Mouse (Mus musculus) embryonic facial prominence, embryonic 15.5 days (tissue): ENCODE results near the gene Nkx2-9. TPM values are rescaled to one million over a fixed set of nuclear protein-coding genes. Genes with fewer than 3 reads are reported as not detected.

ENCODE experiments used
- ATAC-seq: fragments of 200-750 bp; cut with Nextera tagmentation; 2 replicates; pipeline ENCODE4 v1.8.0; 2017; ENCODE audit warnings: low read depth, moderate TSS enrichment; ENCODE audit not compliant: insufficient number of reproducible peaks, low FRiP score, low TSS enrichment
- H3K27ac ChIP-seq: fragments of 300-500 bp; sonication (generic); replicated peaks from 2 replicates; pipeline ENCODE4 v1.5.1; 2015; ENCODE audit warnings: mild to moderate bottlenecking, inconsistent platforms
- H3K27me3 ChIP-seq: fragments of 300-500 bp; sonication (generic); 2 replicates; pipeline ENCODE4 v1.6.1; 2015; ENCODE audit warnings: inconsistent platforms
- H3K36me3 ChIP-seq: fragments of 300-500 bp; sonication (generic); 2 replicates; pipeline ENCODE4 v1.6.1; 2015; ENCODE audit warnings: mild to moderate bottlenecking, inconsistent platforms
- H3K4me1 ChIP-seq: fragments of 300-500 bp; sonication (generic); 2 replicates; pipeline ENCODE4 v1.6.1; 2015; ENCODE audit warnings: inconsistent platforms
- H3K4me2 ChIP-seq: fragments of 300-500 bp; sonication (generic); replicated peaks from 2 replicates; pipeline ENCODE4 v1.6.1; 2015; ENCODE audit warnings: mild to moderate bottlenecking, inconsistent platforms
- H3K4me3 ChIP-seq: fragments of 300-500 bp; sonication (generic); replicated peaks from 2 replicates; pipeline ENCODE4 v1.5.1; 2015; ENCODE audit warnings: mild to moderate bottlenecking, inconsistent platforms
- H3K9ac ChIP-seq: fragments of 300-500 bp; sonication (generic); 2 replicates; pipeline ENCODE4 v1.6.1; 2015; ENCODE audit warnings: inconsistent platforms
- H3K9me3 ChIP-seq: fragments of 300-500 bp; sonication (generic); replicated peaks from 2 replicates; pipeline ENCODE4 v1.6.1; 2016; ENCODE audit warnings: inconsistent platforms
- WGBS: fragments of 180-500 bp; shearing (Covaris S2); methylation state at CpG from one replicate; pipeline ENCODE4 v1.1.7; 2015; 5-methylcytosine and 5-hydroxymethylcytosine counted together
- polyA plus RNA-seq: library from polyadenylated mRNA; unstranded; fragments of >200 nt; fragmentation: Nextera tagmentation; extraction: Ambion mirVana; gene quantifications from 2 replicates; pipeline ENCODE4 v1.2.1, GENCODE M21; 2015

Gene Nkx2-9
- polyA plus RNA-seq, result not detected in 2 replicates

DNA sequence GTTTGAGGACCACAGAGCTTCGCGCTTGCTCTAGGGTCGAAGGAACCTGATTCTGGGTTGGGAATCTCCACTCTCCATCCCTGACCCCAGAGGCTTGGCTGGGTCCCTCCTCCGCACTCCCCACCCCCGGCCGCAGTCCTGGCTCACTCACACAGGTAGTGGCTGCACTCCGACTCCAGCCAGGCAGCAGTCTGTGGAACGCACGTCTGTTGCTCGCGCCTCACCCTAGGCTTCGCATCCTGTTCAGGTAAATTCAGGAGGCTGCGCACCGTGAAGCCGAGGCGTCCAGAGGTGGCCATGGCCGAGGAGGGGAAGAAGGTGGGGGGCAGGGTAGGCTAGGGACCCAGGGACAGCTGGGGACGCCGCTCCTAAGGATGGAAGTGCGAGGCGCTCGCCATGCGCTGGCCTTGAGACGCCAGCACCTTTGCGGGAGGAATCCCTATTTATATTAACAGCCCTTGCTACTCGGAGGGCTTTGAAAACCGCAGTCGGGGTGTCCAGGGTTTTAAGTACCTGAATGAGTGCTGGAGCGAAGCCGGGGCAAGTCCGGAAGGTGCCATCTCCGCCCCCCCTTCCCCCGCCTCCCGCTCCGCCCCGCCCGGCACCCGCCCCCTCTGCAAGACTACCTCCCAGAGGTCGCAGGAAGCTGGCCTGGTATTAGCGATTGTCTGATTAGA, at the start of gene Nkx2-9:
Gene Nkx2-9, minus strand, starts transcription at position 524 of the 677 bp plus-strand sequence.
- peaks cover 18% of the 10 kb centered on the region for H3K4me1 ChIP-seq
- no peak for ATAC-seq
- H3K27ac ChIP-seq, result no peak within 1 kb of the TSS
- no peaks in the 10 kb centered on the region for H3K36me3 ChIP-seq
- under 1% methylated on average over 39 of the region's 40 CpGs for WGBS
- H3K9ac ChIP-seq, result no peak within 1 kb of the TSS
- peak within 1 kb of the TSS; percentile 38 for H3K4me3 ChIP-seq
- H3K9me3 ChIP-seq, result no peaks in the 10 kb centered on the region
- peak within 1 kb of the TSS; percentile 67 for H3K4me2 ChIP-seq
- peaks cover 90% of the 10 kb centered on the region for H3K27me3 ChIP-seq

DNA sequence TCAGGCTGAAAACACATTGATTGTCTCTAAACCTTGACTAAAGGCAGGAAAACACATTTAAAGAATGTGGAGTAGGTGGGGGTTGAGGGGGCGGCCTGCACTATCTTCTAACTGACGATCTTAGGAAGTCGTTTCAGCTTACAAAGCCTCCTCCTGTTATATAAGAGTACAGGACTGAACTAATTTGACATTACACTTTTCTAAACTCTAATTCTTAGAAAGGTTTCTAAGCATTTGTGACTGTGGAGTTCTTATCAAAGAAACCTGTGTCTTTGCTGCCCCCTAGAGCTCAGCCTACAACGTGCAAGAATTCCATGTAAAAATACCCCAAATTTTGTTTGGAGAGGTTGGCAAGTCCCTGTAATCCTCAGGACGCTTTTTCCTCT, 24.1 kb upstream of the Nkx2-9 start:
- H3K27me3 ChIP-seq, result no peaks in the 10 kb centered on the region
- no peak overlapping the region for H3K27ac ChIP-seq
- WGBS, result 6% methylated on average over 5 of the region's 5 CpGs
- no peak overlapping the region for H3K9ac ChIP-seq
- H3K9me3 ChIP-seq, result no peaks in the 10 kb centered on the region
- peak overlapping the region; percentile 21 for H3K4me3 ChIP-seq
- peak overlapping the region; percentile 48 for H3K4me2 ChIP-seq
- H3K36me3 ChIP-seq, result no peaks in the 10 kb centered on the region
- no peaks in the 10 kb centered on the region for H3K4me1 ChIP-seq
- ATAC-seq, result no peak

DNA sequence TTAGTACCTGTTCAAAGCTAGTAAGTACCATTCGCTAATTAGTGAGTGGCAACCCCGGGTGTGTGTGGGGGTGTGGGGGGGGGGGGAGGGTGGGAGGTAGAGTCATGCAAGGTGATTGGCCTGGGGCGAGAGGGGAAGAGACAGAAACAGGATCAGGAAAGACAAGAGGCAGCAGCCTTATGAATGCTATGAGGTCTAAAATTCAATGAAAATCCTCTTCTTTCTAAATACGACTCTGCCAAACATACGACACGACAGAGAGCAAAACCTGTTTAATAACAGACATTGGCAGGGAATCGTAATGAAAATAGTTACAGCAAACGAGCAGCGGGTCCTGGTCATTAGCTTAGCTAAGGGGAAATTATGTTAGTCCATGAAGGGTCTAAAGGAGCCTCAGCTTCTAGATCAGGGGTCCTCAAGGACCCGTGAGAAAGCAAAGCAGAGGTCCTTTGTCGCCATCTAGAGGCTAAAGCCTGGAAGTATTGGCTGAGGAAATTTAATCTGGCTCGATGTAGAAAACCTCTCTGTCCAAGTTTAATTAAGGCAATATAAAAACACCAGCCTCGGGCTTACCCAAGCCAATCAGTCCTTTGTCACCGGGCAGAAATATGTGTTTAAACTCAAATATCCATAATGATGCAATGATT, 23.6 kb upstream of the Nkx2-9 start:
- Histone ChIP-seq H3K4me1 (no peaks in the 10 kb centered on the region), H3K4me3 (peak overlapping the region; percentile 21), H3K4me2 (peak overlapping the region; percentile 48), H3K9me3 (no peaks in the 10 kb centered on the region), H3K27me3 (no peaks in the 10 kb centered on the region), H3K36me3 (no peaks in the 10 kb centered on the region), H3K27ac (no peak overlapping the region), H3K9ac (no peak overlapping the region)
- ATAC-seq, result no peak
- 16% methylated on average over 14 of the region's 14 CpGs for WGBS

DNA sequence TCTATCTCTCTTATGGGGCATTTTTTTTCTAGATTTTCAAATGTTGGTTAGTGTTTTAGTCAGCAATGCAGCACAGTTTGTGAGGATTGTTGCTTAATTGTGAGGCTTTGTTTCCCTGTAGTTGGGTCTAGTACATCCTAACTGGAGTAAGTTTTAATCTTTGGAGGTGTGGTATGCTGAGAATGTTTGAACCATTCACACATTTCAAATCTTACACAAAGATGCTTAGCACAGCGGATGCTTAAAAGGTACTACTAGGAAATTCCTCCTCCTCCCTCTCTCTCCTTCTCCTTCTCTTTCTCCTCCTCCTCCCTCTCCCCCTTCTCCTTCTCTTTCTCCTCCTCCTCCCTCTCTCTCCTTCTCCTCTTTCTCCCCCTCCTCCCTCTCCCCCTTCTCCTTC, 3.0 kb upstream of the Nkx2-9 start:
- no peak overlapping the region for H3K9ac ChIP-seq
- no peak for ATAC-seq
- no peaks in the 10 kb centered on the region for H3K9me3 ChIP-seq
- H3K4me1 ChIP-seq, result peaks cover 18% of the 10 kb centered on the region
- H3K36me3 ChIP-seq, result no peaks in the 10 kb centered on the region
- peaks cover 79% of the 10 kb centered on the region for H3K27me3 ChIP-seq
- 10% methylated on average over 1 of the region's 1 CpGs for WGBS
- no peak overlapping the region for H3K4me3 ChIP-seq
- H3K4me2 ChIP-seq, result no peak overlapping the region
- no peak overlapping the region for H3K27ac ChIP-seq

DNA sequence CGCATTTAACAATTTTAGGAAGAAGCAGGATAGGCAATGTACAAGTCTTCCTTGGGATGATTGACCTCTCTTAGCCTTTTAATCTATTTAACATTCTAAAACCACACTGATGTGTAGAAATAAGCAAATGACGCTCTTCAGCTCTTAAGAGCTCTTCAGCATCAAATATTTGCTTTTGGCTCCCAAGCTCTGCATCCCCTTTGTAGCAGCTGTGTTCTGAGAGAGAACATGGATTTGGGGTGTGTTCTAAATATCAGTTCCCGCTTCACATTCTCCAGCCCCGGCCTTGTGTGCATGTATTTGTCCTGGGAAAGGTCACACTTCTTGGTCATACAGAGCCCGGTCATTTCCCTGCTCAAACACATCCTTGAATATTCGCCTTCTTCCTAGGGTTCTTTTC, 2.3 kb upstream of the Nkx2-9 start:
- WGBS, result 8% methylated on average over 6 of the region's 6 CpGs
- Histone ChIP-seq H3K4me2 (no peak overlapping the region), H3K27me3 (peaks cover 81% of the 10 kb centered on the region), H3K9me3 (no peaks in the 10 kb centered on the region), H3K27ac (no peak overlapping the region), H3K36me3 (no peaks in the 10 kb centered on the region), H3K4me1 (peaks cover 18% of the 10 kb centered on the region), H3K4me3 (no peak overlapping the region), H3K9ac (no peak overlapping the region)
- no peak for ATAC-seq

DNA sequence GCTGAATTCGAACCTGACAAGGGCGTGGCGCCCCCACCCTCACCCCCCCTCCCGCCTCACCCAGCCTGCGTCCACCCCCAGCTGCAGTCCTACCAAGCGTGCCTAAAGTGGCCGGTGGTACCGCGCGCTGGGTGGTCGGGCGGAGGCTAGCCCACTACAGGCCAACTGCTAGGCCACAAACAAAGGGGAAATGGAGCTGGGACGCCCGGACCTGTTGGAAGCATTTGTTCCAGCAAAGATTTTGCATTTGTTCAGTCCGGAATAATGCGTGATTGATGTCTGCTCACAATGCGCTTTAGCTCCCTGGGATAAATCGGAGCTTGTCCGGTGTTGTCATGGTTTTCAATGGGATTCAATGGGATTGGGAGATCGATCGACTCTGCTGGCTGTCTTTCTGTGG, 1.4 kb upstream of the Nkx2-9 start:
- peaks cover 86% of the 10 kb centered on the region for H3K27me3 ChIP-seq
- no peaks in the 10 kb centered on the region for H3K36me3 ChIP-seq
- H3K4me3 ChIP-seq, result no peak overlapping the region
- no peak overlapping the region for H3K27ac ChIP-seq
- WGBS, result 3% methylated on average over 21 of the region's 21 CpGs
- no peak overlapping the region for H3K9ac ChIP-seq
- no peaks in the 10 kb centered on the region for H3K9me3 ChIP-seq
- ATAC-seq, result no peak
- H3K4me2 ChIP-seq, result no peak overlapping the region
- peaks cover 18% of the 10 kb centered on the region for H3K4me1 ChIP-seq

DNA sequence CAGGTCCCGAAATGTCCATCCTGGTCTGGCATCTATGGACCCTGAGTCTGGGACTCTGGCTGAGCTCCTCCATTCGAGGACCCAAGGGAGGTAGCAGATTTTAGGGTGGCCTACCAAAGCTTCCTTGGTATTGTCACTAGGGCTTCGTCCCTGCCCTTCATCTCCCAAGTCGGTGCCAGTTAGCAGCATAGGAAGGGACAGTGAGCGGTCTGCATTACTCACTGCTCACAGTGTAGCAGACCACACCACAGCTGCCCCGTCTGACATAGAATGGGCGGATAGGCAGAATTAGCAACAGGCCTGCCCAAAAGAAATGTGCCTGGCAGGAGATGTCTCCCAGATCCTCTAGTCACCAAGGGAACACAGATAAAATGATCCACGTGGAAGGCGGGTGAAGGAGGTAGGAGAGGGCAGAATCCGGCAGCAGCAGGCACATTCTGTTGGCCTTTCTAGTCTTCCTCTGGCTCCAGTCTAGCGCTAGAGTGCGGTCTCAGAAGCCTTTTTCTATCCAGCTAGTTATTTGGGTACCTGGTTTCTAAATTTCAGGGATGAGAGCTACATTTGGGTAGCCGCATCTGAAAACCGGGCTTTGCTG, 929 bp upstream of the Nkx2-9 start:
- Histone ChIP-seq H3K4me2 (no peak overlapping the region), H3K27ac (no peak overlapping the region), H3K4me1 (peaks cover 18% of the 10 kb centered on the region), H3K36me3 (no peaks in the 10 kb centered on the region), H3K9ac (no peak overlapping the region), H3K4me3 (no peak overlapping the region), H3K27me3 (peaks cover 88% of the 10 kb centered on the region), H3K9me3 (no peaks in the 10 kb centered on the region)
- ATAC-seq, result no peak
- 4% methylated on average over 14 of the region's 14 CpGs for WGBS

DNA sequence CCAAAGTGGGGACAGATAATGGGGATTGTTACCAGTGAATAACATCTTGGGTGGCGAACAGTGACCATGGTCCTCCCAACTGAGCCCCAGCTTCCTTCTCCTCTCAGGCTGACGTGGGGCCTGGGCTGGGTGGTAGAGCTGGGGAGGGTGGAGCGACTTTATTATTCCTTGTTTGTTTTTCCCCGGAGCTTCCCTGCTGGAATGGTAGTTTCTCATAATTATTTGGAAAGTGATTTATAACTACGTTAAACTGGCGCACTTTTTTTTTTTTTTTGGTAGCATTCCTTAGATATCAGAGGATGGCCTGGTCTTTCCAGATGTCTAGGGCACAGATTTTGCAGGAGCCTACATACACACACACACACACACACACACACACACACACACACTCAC, 350 bp upstream of the Nkx2-9 start:
- Histone ChIP-seq H3K4me1 (peaks cover 18% of the 10 kb centered on the region), H3K4me2 (peak overlapping the region; percentile 42), H3K27ac (no peak overlapping the region), H3K27me3 (peaks cover 90% of the 10 kb centered on the region), H3K9me3 (no peaks in the 10 kb centered on the region), H3K36me3 (no peaks in the 10 kb centered on the region), H3K4me3 (peak overlapping the region; percentile 22), H3K9ac (no peak overlapping the region)
- 1% methylated on average over 6 of the region's 6 CpGs for WGBS
- ATAC-seq, result no peak

DNA sequence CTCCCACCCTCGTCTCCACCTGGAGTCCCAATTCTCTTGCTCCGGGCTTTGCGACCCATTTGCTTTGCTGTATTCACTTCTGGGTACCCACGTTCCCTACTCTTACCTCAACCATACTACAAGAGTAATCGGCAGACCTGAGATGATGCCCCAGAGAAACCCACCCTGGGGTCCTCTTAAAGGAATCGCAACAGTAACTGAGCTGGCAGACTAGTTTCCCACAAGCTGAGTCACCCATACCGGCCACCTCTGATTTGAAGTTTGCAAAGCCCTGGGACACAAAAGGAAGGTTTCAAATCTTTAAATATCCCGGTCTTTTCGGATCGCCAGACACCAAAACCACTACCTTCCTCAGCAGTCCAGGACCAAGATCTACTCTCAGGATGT, 742 bp downstream of the Nkx2-9 start:
- no peak overlapping the region for H3K9ac ChIP-seq
- H3K4me1 ChIP-seq, result peaks cover 18% of the 10 kb centered on the region
- ATAC-seq, result no peak
- no peaks in the 10 kb centered on the region for H3K36me3 ChIP-seq
- H3K27me3 ChIP-seq, result peaks cover 92% of the 10 kb centered on the region
- 2% methylated on average over 10 of the region's 10 CpGs for WGBS
- H3K4me2 ChIP-seq, result peak overlapping the region; percentile 67
- no peak overlapping the region for H3K27ac ChIP-seq
- peak overlapping the region; percentile 38 for H3K4me3 ChIP-seq
- no peaks in the 10 kb centered on the region for H3K9me3 ChIP-seq

DNA sequence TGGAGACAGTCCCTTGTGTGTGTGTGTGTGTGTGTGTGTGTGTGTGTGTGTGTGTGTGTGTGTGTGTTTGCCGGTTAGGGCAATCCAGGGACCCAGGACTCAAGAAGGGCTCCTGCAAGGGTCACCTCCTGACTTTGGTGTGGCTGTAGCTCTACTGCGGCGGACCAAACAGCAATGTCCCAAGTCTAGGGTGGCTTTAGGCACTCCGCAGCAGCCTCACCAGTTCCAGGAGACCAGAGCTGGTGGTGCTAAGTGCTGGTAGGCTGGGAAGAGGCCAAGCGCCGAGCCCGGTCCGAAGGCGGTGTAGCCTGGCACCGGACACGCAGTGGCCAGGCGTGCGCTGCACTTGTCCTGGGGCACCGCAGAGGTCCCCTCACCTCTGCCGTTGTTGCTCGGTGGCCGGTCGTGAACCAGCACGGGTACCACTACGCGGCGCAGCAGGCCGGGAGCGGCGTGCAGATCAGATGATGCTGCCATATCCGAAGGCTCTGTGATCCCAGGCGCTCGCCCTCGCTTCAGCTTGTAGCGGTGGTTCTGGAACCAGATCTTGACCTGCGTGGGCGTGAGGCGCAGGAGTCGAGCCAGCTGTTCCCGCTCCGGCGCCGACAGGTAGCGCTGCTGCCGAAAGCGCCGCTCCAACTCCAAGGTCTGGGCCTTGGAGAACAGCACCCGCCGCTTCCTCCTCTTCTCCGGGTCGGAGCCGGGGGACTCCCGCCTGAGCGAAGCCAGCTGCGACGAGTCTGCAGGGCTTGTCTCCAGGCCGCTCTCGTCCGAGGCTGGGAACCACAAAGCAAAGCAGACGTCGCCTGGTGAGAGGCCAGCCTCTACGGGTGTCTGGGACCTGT, 1.4 kb downstream of the Nkx2-9 start:
- H3K4me3 ChIP-seq, result peak overlapping the region; percentile 38
- WGBS, result under 1% methylated on average over 57 of the region's 57 CpGs
- H3K27me3 ChIP-seq, result peaks cover 96% of the 10 kb centered on the region
- no peaks in the 10 kb centered on the region for H3K36me3 ChIP-seq
- no peak overlapping the region for H3K27ac ChIP-seq
- no peaks in the 10 kb centered on the region for H3K9me3 ChIP-seq
- H3K9ac ChIP-seq, result no peak overlapping the region
- peaks cover 18% of the 10 kb centered on the region for H3K4me1 ChIP-seq
- ATAC-seq, result no peak
- peak overlapping the region; percentile 67 for H3K4me2 ChIP-seq

DNA sequence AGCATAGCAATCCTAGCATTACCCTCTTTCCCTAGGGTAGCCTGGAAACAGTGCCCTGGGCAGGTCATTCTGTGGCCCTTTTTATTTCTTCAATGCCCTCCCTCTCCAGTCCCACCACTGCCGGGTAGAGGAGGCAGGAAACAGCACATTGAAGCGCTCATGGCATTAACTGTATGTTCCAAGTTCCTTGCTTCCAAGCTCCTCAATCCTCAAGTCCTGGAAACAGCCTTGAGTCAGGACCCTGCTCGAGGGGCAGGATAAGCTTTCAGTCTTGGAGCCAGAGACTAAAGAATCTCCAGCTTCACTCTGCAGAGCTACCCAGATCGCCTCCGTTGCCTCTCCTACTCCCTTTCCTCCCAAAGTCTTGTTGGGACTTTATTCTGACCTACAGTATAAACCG, 2.2 kb downstream of the Nkx2-9 start:
- no peaks in the 10 kb centered on the region for H3K36me3 ChIP-seq
- no peak overlapping the region for H3K4me3 ChIP-seq
- H3K9ac ChIP-seq, result no peak overlapping the region
- H3K9me3 ChIP-seq, result no peaks in the 10 kb centered on the region
- peaks cover 94% of the 10 kb centered on the region for H3K27me3 ChIP-seq
- no peak overlapping the region for H3K27ac ChIP-seq
- H3K4me2 ChIP-seq, result no peak overlapping the region
- no peak for ATAC-seq
- 6% methylated on average over 6 of the region's 6 CpGs for WGBS
- peaks cover 18% of the 10 kb centered on the region for H3K4me1 ChIP-seq
